Mouse (Mus musculus) bone marrow, adult 2 months (tissue): Measurements from ENCODE around the gene Zfp618.

ENCODE experiments used
- CTCF ChIP-seq: fragments of 200-500 bp; IDR thresholded peaks from 2 replicates; pipeline ENCODE4 v1.5.1; 2011; ENCODE audit warnings: low read length, control low read depth; ENCODE audit not compliant: control insufficient read depth, insufficient read depth
- POLR2A ChIP-seq: fragments of 200-500 bp; IDR thresholded peaks from 2 replicates; pipeline ENCODE4 v1.6.1; 2011; ENCODE audit warnings: low read depth, mild to moderate bottlenecking, control low read depth, low read length, borderline replicate concordance; ENCODE audit not compliant: control insufficient read depth

GRCm38 (mm10) chr4:63089484-63089883, 124.1 kb downstream of the Zfp618 start:
- no peak for TF ChIP-seq CTCF
- no peak for TF ChIP-seq POLR2A
